Mouse (Mus musculus) C2C12 (cell line): ENCODE data around the gene Rbp1. TPM values are rescaled to one million over a fixed set of nuclear protein-coding genes. Genes with fewer than 3 reads are reported as not detected.

ENCODE experiments used
- H3K27me3 ChIP-seq: one replicate; pipeline ENCODE4 v1.6.1; 2011; ENCODE audit not compliant: control insufficient read depth, insufficient read depth, insufficient read length
- H3K36me3 ChIP-seq: one replicate; pipeline ENCODE4 v1.6.1; 2011; ENCODE audit not compliant: control insufficient read depth, insufficient read depth
- H3K4me3 ChIP-seq: one replicate; pipeline ENCODE4 v1.5.1; 2011; ENCODE audit warnings: mild to moderate bottlenecking, control low read depth; ENCODE audit not compliant: poor library complexity, insufficient read depth, severe bottlenecking
- H3K79me2 ChIP-seq: one replicate; pipeline ENCODE4 v1.6.1; 2011; ENCODE audit not compliant: control insufficient read depth, insufficient read depth
- H3K79me3 ChIP-seq: one replicate; pipeline ENCODE4 v1.6.1; 2011; ENCODE audit warnings: low read depth, control low read depth
- H3ac ChIP-seq: one replicate; pipeline ENCODE3; 2011; ENCODE audit warnings: low read depth; ENCODE audit not compliant: control insufficient read depth, insufficient read length
- CEBPB ChIP-seq: IDR thresholded peaks from one replicate; pipeline ENCODE4 v1.6.1; 2011; ENCODE audit warnings: low read depth, mild to moderate bottlenecking, control low read depth, moderate library complexity
- CTCF ChIP-seq: IDR thresholded peaks from one replicate; pipeline ENCODE4 v1.5.1; 2011; ENCODE audit not compliant: control insufficient read depth, insufficient read depth, insufficient read length
- FOSL1 ChIP-seq: IDR thresholded peaks from one replicate; pipeline ENCODE4 v1.8.0; 2011; ENCODE audit warnings: mild to moderate bottlenecking, low read length; ENCODE audit not compliant: poor library complexity, insufficient read depth, severe bottlenecking
- MAX ChIP-seq: IDR thresholded peaks from one replicate; pipeline ENCODE4 v1.6.1; 2011; ENCODE audit warnings: mild to moderate bottlenecking, control low read depth
- MYOD1 ChIP-seq: IDR thresholded peaks from one replicate; pipeline ENCODE4 v1.6.1; 2011; ENCODE audit warnings: low read depth; ENCODE audit not compliant: control insufficient read depth, insufficient read length
- MYOG ChIP-seq: IDR thresholded peaks from one replicate; pipeline ENCODE4 v1.6.1; 2011; ENCODE audit not compliant: control insufficient read depth, insufficient read length; ENCODE audit errors: extremely low read depth
- USF1 ChIP-seq: IDR thresholded peaks from one replicate; pipeline ENCODE4 v1.6.1; 2011; ENCODE audit warnings: low read depth, mild to moderate bottlenecking, control low read depth, moderate library complexity
- polyA plus RNA-seq: library from polyadenylated mRNA; unstranded; fragments of >200 nt; fragmentation: generic; extraction: Trizol; gene quantifications from one replicate; pipeline ENCODE4 v1.2.1, GENCODE M21; 2012; ENCODE audit warnings: missing spikeins

Gene Rbp1
- polyA plus RNA-seq, 1 experiment, result 19.3 TPM

GRCm38 (mm10) chr9:98466709-98467108 is 43.9 kb downstream of the Rbp1 start:
- Histone ChIP-seq H3K36me3 (no peaks in the 10 kb centered on the region), H3ac (no peak overlapping the region), H3K4me3 (no peak overlapping the region), H3K27me3 (no peaks in the 10 kb centered on the region), H3K79me2 (no peaks in the 10 kb centered on the region), H3K79me3 (no peaks in the 10 kb centered on the region)
- no peak for TF ChIP-seq FOSL1
- no peak for TF ChIP-seq USF1
- no peak for TF ChIP-seq MYOD1
- no peak for TF ChIP-seq CTCF
- no peak for TF ChIP-seq MYOG
- TF ChIP-seq MAX, result no peak
- no peak for TF ChIP-seq CEBPB

- no peaks in the 10 kb centered on the region for H3K36me3 ChIP-seq
- H3K79me2 ChIP-seq, result no peaks in the 10 kb centered on the region
- H3ac ChIP-seq, result no peak overlapping the region
- no peaks in the 10 kb centered on the region for H3K79me3 ChIP-seq
- no peak overlapping the region for H3K4me3 ChIP-seq
- H3K27me3 ChIP-seq, result no peaks in the 10 kb centered on the region
- TF ChIP-seq MYOD1, result no peak
- TF ChIP-seq CTCF, result no peak
- TF ChIP-seq CEBPB, result no peak
- TF ChIP-seq FOSL1, result no peak
- no peak for TF ChIP-seq MYOG
- TF ChIP-seq USF1, result no peak
- TF ChIP-seq MAX, result no peak
Measured at GRCm38 (mm10) chr9:98480172-98480749, 57.5 kb downstream of the Rbp1 start.

- no peaks in the 10 kb centered on the region for H3K36me3 ChIP-seq
- H3K79me3 ChIP-seq, result no peaks in the 10 kb centered on the region
- no peaks in the 10 kb centered on the region for H3K27me3 ChIP-seq
- H3ac ChIP-seq, result no peak overlapping the region
- H3K79me2 ChIP-seq, result no peaks in the 10 kb centered on the region
- no peak for TF ChIP-seq CTCF
- TF ChIP-seq FOSL1, result no peak
- no peak for TF ChIP-seq USF1
- no peak for TF ChIP-seq CEBPB
- TF ChIP-seq MYOG, result no peak
- no peak for TF ChIP-seq MAX
- no peak for TF ChIP-seq MYOD1
- H3K4me3 ChIP-seq, result no peak overlapping the region
Measured at GRCm38 (mm10) chr9:98482256-98482655, 59.5 kb downstream of the Rbp1 start.

GRCm38 (mm10) chr9:98485020-98485419 is 62.3 kb downstream of the Rbp1 start:
- no peaks in the 10 kb centered on the region for H3K79me3 ChIP-seq
- no peaks in the 10 kb centered on the region for H3K36me3 ChIP-seq
- TF ChIP-seq FOSL1 (no peak), CEBPB (no peak), MYOG (no peak), MAX (no peak), CTCF (no peak), USF1 (no peak), MYOD1 (no peak)
- no peak overlapping the region for H3ac ChIP-seq
- H3K27me3 ChIP-seq, result no peaks in the 10 kb centered on the region
- H3K4me3 ChIP-seq, result no peak overlapping the region
- no peaks in the 10 kb centered on the region for H3K79me2 ChIP-seq

- no peaks in the 10 kb centered on the region for H3K79me2 ChIP-seq
- H3ac ChIP-seq, result no peak within 1 kb of the TSS
- no peaks in the 10 kb centered on the region for H3K27me3 ChIP-seq
- H3K4me3 ChIP-seq, result no peak within 1 kb of the TSS
- H3K36me3 ChIP-seq, result no peaks in the 10 kb centered on the region
- TF ChIP-seq CTCF (no peak), CEBPB (no peak), MYOG (no peak), FOSL1 (no peak), USF1 (no peak), MAX (no peak), MYOD1 (no peak)
- no peaks in the 10 kb centered on the region for H3K79me3 ChIP-seq
Measured at GRCm38 (mm10) chr9:98485815-98486214, 63.1 kb downstream of the Rbp1 start, which contains the start of gene Rbp2. Rbp2 (plus strand) TSS chr9:98486115.

GRCm38 (mm10) chr9:98487273-98487672 is 64.5 kb downstream of the Rbp1 start:
- H3K79me3 ChIP-seq, result no peaks in the 10 kb centered on the region
- H3ac ChIP-seq, result no peak overlapping the region
- no peaks in the 10 kb centered on the region for H3K36me3 ChIP-seq
- no peaks in the 10 kb centered on the region for H3K79me2 ChIP-seq
- TF ChIP-seq CEBPB (no peak), MAX (no peak), MYOG (no peak), CTCF (no peak), USF1 (no peak)
- H3K4me3 ChIP-seq, result no peak overlapping the region
- no peaks in the 10 kb centered on the region for H3K27me3 ChIP-seq
